Mouse (Mus musculus): ENCODE measurements around the gene Smox.

Smox gene

DNA sequence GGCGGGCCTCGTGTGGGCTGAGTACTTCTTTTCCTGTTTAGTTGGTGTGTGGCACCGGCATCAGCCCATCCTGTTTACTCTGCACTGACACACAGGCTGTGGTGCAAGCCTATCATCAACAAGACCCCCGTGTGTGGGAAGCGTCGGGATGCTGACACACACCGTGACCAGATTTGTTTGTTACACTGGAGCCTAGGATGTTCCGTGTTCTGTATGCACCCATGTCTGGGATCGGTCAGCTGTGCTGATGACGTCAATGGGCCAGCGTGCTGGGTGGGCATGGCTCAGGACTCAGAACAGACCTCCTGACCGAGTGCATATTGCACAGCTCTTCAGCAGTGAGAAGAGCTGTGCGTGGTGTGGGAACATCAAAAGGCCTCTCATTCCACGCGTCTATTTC is 6.2 kb upstream of the Smox start:
- DNase-seq (ENCODE audit: low spot score): no peak

DNA sequence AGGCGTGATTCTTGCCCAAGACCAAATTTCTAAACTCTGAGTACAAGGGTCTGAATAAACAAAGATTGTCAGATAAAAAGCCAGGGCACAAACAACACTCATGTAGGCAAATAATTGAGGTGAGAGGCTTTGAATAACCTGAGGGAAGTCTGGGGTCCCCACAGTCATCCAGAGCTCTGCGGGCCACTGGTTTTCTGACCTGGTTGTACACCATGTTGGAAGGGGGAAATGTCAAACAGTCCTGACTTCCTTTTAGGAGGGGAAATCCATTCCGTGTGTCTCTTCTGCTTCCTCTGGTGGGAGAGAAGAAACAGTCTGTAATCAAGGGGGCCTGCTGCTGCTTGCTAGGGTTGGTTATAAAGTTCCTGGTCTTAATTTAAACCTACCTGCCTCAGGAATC is 5.2 kb upstream of the Smox start:
- DNase-seq (ENCODE audit: low spot score): no peak

DNA sequence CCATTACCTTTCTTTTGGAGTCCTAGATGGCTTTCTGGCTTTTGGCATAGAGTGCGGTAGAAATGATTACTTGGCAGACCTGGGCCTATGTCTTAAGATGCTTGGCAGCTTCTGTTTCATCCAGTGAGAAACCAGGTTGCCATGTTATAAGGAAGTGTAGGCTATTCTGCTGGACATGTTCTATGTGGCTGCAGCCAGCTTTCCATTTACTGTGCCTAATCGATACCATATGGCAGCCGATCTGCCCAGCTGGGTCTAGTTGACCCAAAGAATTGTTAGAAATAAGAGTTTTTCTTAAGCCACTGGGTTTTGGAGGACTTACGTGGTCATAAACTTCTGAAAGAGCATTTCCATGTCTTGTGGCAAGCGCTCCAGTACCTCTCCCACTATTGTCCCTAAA is 4.0 kb upstream of the Smox start:
- DNase-seq (ENCODE audit: low spot score): no peak

DNA sequence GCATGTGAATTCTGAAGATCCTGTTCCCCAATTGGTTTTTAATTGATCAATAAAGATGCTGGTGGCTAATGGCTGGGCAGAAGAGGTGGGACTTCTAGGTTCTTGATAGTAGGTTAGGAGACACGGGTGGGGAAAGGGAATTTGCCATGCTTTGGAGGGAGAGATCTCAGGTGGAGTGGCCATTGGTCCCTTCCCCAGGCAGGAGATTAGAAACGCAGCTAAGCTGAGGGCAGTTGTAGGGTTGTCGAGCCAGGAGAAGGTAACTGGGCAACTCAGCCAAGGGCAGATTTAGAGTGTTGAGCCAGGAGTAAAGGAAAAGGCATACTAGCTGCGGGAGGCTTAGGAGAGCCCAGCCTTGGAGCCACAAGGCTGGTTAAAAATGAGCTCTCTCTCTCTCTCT is 3.0 kb upstream of the Smox start:
- DNase-seq (ENCODE audit: low spot score): no peak

DNA sequence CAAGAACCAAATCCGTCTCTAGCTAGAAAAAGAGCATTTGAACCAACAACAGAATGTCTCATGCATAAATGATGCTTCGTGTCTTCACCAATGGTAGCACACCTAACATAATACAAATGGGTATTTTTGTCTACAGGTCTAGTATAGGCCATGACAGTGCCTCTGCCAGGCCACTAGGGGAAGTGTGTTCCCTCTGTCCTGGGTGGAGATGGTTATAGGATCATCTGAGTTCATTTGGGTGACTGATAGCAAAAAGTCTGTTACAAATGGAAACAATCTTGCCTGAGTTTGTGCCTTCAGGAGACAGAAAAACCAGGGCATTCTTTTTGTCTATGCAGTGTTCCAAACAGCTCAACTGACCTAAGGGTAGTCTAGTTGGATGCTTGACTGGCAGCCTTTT is 2.4 kb upstream of the Smox start:
- no peak for DNase-seq (ENCODE audit: low spot score)

DNA sequence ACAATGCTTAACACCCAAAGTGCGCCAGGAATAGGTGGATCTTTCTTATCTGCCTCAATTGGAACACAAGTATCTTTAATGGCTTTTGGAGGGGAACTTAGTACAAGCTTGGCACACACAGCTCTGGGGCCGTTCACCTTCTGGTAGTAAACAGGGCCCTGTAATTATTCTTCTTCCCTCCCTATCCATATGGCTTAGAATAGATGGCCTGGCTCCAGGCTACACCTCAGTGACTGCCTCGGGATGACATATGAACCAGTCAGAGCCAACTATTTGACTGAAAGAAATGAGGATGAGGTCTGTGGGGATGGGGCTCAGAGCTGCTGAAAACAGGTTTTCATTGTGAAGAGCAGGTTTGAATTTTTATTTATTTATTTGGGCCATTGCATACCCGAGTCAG is 1.7 kb upstream of the Smox start:
- no peak for DNase-seq (ENCODE audit: low spot score)

DNA sequence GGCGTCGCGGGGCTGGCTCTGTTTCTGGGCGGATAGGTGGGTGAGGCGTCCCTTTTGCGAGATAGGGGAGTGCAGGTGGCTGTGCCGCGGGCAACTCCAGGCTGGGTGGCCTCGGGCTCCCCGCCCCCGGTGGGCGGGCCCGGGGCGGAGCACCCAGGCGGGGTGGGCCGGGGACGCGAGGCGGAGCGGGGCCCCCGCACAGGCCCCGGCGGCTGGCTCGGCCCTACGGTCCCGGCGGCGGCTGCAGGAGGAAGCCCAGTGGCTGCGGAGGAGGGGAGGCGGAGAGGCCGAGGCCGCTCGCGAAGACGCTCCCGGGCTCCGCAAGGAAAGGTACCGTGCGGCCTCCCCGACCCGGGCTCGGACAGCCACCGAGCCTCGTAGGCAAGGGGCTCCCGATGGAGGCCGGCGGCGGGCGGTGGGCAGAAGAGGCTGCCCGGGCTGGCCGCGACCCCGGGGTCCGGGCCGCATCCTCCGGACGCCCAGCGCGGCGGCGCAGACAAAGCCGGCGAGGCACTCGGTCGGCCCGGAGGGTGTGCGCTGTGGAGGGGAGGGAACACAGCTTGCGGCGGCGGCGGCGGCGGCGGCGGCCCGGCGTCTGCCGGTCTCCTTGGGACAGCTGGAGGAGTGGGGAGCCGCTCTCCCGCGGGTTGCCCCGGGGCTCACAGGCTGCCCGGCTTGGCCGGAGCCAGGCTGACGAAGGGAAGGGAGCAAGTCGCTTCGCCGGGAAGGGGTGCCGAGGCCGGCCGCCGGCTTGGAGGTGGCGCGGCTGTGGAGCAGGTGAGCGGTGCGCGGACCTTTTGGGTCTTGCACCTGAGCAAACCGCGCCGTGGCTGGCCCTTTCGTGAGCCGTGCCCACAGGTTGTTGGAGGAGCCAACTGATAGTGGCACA is 655 bp downstream of the Smox start:
- DNase-seq (ENCODE audit: low spot score): peak; percentile 77

DNA sequence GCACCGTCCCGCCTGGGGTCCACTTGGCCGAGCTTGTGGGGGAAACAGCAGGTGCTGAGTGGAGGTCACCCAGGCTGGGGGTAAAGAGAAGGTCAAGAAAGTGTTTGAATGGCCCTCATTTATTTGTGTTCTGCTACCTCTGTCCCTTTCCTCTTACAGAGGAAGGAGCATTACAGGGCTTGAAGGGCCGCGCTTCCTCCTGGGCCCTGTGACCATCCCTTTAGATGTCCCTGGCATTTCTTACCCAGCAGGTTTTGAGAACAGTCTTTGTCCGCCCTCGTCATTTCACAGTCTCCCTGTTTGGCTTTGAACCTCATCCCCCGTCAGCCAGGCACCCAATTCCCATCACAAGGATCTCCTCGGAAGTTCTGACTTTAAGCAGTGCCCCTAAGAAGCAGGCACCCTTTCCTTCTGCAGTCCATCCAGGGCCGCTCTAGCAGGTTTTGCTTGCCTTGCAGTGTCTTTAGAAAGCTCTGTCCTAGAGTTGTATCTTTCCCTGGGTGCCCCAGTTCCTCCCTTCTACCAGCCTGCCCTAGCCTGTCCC is 1.4 kb downstream of the Smox start:
- DNase-seq (ENCODE audit: low spot score): no peak

DNA sequence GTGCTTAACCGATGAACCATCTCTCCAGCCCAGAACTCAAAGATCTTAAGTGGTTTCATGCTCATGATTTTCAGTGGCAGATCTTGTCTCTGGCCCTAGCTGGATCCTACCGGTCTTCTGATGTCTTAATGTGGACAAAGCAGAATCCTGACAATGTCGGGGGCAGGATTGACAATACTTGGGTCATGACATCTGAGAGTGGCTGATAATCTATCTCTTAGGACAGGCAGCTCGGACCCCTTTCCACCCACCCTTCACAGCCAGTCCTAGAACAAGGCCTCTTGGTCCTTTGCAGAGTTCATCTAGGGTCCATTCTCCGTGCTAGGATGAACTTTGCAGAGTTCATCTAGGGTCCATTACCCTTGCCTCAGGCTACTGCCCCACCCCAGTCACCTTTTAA is 2.1 kb downstream of the Smox start:
- no peak for DNase-seq (ENCODE audit: low spot score)

DNA sequence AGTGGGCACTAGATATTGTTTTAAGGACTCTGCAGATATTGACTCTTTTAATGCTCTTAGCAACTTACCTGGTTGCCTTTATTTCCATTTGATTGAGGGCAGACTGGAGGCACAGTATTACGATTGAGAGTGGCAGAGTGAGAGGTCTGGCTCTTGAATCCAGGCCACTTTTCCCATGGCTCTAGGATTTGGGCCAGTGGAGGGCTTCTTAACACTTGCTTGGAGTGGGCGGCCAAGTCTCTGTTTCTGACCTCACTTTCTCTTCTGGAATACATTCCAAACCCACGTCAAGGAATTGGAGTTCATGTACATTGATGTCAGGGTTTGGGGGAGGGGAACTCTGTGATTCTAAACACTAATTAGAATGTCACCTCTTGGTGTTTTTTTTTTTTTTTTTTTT is 4.0 kb downstream of the Smox start:
- DNase-seq (ENCODE audit: low spot score): no peak

DNA sequence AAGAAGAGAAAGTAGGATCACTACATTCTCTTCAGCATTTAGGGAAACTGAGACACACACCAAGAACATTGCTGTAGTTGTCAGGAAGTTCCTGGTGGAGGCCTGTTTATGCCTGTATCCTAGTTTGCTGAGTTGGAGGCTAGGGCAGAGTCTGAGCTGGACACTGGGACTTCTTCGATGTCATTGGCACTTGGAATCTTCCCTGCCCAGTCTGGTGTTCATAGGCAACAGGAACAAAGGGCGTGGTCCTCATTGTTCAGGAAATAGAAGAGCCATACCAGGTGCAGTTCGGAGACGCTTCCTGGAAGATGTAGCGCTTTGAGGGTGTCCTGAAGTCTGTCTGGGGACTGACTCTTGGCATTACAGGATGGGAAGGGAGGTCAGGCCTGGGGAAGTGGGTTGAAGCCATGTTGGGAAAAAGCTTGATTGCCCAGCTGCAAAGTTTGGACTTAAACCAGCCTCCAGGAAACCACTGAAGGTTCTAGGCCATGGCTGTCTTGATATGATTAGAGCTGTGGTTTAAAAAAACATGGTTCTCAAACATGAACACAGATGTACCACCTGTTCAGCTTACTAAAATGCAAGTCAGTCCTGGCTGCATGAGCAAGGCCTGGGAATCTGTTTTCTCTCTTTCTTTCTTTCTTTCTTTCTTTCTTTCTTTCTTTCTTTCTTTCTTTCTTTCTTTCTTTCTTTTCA is 5.0 kb downstream of the Smox start:
- no peak for DNase-seq (ENCODE audit: low spot score)

DNA sequence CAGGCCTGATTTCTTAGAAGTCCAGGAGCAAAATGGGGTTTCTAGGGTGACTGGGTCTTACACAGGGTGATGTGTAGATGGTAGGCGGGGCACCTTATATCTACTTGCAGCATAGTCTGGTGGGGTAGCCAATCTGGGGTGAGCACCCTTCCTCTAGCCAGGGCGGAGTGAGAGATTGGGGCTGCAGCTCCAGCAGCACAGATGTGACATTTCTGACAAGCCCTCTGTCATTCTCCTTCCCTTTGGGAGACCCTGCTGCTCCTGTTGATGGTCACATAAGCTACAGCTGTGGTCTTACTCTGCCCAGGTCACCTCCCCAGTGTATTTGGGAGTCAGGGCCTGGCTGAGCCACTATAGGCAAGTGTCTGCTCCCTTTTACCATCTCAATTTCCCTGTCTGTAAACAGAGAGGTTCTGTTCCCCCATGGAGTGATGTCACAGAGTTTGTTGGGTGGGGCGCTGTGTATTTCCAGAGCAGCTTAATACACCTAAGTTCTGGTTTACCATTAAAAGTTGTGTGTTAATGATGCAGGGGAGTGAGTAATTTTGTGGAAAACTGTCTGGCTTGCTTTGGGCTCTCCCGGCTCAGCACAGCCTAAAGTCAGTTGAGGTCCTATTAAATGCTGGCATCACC is 6.0 kb downstream of the Smox start:
- no peak for DNase-seq (ENCODE audit: low spot score)

DNA sequence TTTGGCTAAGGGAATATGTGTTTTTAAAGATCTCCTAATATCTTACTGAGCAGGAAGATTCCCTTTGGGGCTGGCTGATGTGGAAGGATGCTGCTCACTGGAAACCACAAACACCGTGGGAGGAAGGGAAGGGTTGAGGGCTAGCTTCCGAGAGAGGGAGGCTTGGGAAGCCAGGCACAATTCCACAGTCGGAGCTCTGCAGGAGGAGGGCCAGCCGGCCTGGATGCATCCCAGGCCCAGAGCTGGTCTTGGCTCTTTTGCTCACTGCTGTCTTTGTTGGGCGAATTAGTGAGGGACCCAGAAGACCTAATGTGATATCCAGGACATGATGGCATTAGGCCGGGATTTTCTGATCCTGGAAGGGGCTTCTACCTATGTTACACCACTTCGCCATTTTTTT is 6.9 kb downstream of the Smox start:
- no peak for DNase-seq (ENCODE audit: low spot score)

DNA sequence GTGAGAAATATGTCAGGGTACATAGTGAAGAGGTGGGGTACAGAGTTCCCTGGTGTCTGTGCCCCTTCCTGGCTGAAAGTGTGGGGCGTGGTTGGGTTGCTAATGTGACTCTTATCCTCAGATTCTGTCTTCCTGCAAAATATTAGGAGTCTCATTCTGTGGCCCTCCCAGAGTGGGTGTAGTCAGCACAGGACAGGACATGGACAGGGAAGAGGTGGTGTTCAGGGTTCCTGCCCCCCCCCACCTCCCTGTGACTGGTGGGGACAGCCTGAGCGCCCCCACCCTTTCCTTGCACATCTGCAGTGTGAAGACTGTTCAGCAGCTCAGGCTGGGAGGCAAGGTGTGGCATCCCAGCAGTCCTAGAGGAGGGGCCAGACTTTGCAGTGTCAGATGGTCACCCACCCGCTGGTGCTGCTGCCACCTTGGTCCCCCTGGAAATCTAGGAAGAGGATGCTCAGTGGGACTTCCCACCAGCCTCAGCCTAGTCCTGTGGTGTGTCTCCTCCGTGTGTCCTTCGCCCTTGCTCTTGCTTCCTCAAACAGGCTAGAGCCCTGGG is 8.1 kb downstream of the Smox start:
- no peak for DNase-seq (ENCODE audit: low spot score)

DNA sequence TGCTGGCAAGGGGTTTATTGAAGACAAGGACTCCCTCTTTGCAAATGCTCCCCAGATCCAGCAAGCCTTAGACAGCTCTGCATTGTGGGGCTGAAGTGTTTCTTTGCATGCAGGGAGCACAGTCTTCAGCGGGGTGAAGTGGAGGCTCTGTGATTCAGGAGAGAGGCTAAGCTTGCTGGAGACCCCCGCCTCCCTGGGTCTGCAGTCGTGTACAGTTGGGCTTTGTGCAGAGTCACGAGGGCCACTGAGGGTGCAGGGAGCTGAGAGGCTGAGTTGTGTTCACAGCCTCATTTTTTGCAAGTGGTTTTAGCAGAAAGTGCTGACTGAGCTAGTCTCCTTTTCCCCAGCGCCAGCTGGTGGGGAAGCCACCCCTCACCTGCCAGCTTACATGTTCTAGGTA is 10.6 kb downstream of the Smox start:
- DNase-seq (ENCODE audit: low spot score): no peak

DNA sequence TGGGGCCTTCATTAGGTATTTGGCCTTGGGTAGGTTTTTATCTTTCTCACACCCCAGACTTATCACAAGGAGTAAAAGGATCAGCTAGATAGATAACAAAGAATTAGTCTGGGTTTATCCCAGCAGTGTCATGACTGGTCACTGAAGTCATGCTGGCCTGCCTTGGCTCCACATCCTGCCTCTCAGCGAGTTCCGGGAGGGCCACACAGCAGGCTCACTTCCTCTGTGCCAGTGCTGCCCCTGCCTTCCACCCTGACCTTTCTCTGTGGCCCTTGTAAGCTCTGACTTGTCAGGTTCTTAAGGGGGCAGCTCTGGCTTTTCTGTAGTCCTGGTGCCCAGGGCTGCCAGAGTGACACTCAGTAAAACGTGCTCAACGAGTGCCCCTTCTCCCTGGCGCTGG is 11.3 kb downstream of the Smox start:
- DNase-seq (ENCODE audit: low spot score): no peak

DNA sequence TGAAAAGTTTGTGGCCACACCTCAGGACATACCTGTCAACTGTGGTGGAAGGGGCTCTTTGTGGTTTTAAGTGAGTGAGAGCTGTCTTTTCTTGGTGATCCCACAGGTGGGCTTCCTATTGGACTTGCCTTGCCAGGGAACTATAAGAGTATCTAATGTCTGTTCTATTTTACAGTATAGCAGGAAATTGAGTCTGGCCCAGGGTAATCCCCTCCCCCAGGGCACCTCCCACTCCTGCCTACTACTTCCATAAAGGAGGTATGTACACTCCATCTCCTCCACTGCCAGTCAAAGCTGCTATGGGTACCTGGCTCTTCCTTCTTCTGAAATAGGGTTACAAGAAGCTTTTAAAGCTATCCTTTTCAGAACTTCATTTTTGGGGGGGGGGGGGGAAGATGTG is 14.1 kb downstream of the Smox start:
- no peak for DNase-seq (ENCODE audit: low spot score)

DNA sequence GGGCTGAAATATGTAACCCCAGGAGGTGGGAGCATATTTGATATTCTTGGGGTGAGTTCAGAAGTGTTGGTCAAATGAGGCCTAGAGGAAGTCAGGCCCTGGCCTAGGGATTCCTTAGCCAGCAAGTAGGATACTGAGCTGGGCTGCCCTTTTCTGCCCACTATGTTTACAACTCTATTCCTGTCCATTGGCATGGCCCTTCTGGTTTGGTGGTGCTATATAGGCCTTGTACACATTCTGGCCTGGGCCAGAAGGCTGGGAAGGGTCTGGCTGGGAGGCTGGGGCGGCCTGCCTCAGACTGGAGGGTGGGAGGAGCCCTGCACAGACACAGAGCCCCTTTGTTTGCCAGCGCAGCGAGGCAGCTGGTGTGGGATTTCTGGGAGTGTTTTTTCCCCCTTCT is 15.1 kb downstream of the Smox start:
- no peak for DNase-seq (ENCODE audit: low spot score)

DNA sequence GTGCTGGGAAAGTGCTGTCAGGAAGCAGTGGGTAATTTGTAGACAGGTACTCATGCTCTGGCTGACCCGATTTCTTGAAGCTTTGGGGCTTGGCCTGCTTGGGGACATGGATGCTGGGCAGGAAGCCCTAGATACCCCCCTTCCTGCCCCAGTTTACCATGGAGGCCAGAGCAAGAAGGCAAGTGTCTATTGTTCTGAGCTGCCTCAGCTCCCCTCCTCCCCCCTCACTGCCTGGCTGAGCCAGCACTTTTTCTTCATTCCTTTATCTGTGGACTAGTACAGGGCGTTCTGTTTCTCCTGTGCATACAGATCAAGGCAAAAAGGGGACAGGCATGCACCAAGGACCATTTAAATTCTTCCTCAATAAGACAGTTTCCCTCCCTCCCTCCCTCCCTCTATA is 17.2 kb downstream of the Smox start:
- no peak for DNase-seq (ENCODE audit: low spot score)

DNA sequence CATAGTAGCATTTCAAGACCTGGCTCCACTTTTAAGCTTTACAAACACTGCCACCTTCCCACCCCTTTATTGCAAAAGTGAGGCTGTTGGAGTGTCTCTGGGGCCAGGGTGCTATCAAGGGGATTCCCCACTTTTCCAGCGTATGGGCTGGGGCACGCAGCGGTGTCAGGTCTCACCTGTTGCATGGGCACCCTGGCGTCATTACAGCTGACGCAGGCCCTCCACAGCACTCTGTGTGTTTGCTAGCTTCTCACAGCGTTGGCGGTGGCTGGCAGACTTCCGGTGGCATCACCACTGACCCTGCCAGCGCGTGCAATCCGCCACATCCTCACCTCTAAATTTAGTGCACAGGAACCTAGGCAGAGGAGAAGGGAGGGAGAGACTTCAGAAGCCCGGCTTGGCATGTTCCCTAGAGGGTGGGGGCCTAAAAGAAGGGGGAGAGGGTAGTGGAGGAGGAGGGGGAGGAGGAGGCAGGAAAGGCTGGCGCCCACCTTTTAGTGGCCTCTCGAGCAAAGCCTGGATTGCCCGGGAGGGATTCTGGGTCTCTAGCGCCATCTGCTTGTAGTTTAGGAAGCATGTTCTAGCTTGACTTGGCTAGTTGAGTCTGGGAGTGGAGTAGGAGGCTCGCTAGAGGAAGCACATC is 18.5 kb downstream of the Smox start:
- DNase-seq (ENCODE audit: low spot score): peak; percentile 45

DNA sequence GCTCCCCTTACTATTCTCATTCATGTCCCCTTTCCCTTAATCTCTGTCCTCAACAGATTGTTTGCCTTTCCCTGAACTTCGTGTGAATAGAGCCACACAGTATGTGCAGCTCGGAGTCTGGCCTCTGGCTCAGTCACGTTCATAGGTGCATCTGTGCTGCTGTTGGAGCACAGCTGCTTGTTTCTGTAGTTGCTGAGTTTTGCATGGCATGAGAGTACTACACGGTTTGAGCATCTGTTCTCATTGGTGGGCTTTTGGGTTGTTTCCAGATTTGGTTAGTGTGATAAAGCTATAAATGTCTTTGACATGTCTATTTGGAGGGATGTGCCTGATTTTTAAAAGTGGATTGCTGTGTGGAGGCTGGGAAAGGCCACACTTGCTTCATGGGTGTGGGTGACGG is 19.2 kb downstream of the Smox start:
- DNase-seq (ENCODE audit: low spot score): no peak

DNA sequence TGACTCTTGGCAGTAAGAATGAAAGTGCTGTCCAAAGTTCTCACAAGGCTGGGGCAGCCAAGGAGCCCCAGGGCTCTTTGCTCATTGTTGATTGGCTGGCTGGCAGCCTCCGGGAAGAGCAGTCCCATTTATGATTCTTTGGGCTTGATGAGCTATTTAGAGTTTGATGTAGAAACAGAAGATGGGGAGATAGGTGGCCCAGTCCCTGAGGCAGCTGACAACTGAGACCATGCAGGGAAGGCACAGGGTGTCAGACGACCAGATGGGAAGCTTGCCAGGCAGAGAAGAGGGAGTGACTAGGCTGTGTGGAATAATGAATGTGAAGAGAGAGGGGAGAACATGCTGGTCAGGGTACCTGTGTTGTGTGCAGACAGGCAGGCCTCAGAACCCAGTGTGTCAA is 22.2 kb downstream of the Smox start:
- no peak for DNase-seq (ENCODE audit: low spot score)
